Mouse (Mus musculus): Measurements from ENCODE around the gene Nfe2l3. TPM values are rescaled to one million over a fixed set of nuclear protein-coding genes. Genes with fewer than 3 reads are reported as not detected.

The Nfe2l3 gene
- total and polyA plus RNA-seq, 3 experiments: 0.14 to 0.17 TPM; not detected in 1

GRCm38 (mm10) chr6:51395486-51395885 lies 37.0 kb upstream of the Nfe2l3 start:
- Histone ChIP-seq H3K79me2 (replicated peaks; ENCODE audit: control insufficient read depth, extremely low read depth, insufficient read depth, poor library complexity, severe bottlenecking) (no peaks in the 10 kb centered on the region), H3K27ac (ENCODE audit: insufficient read depth, low read depth) (no peak overlapping the region), H3K9me3 (replicated peaks; ENCODE audit: low read length) (no peaks in the 10 kb centered on the region), H3K9ac (ENCODE audit: insufficient read depth, low read depth) (no peak overlapping the region), H3K4me3 (replicated peaks in 1 of 3; ENCODE audit: low read depth in 2 of 3, low read length in 2 of 3, poor library complexity in 1 of 3) (peak overlapping the region in 2 of 3 experiments; percentile 16 to 17), H3K4me1 (ENCODE audit: control insufficient read depth in 1 of 2, insufficient read depth in 2 of 2) (peaks cover 3 to 17% of the 10 kb centered on the region in 2 experiments; a peak in 2 of 4 replicates), H3K4me2 (ENCODE audit: insufficient read depth, low read depth, poor library complexity, severe bottlenecking) (no peak overlapping the region), H3K36me3 (replicated peaks in 1 of 2; ENCODE audit: control insufficient read depth in 1 of 2, insufficient read depth in 1 of 2, low read length in 1 of 2) (no peaks in the 10 kb centered on the region), H3K27me3 (replicated peaks) (no peaks in the 10 kb centered on the region)
- in situ Hi-C loops (cut with MboI; ENCODE audit: low pct_ligation_motif_present, low pct_unique_long_range_greater_than_20kb, low sequenced_read_pairs): loop anchor here (25.0 kb wide), 2 partner anchors 192 to 467 kb away; no protein-coding TSS in a partner anchor
- dilution Hi-C loops (cut with MboI; ENCODE audit: extremely low pct_ligation_motif_present, extremely low pct_unique_long_range_greater_than_20kb, low sequenced_read_pairs): no loop called here
- DNase-seq (ENCODE audit: extremely low read depth): peak; percentile 39
- TF ChIP-seq MAX (IDR thresholded peaks at IDR 0.05; ENCODE audit: low read length) (peak; percentile 33; the same call in 1 of the 2 replicates), KAT2A (IDR thresholded peaks at IDR 0.05; ENCODE audit: insufficient replicate concordance, low read length) (no peak), MAZ (IDR thresholded peaks at IDR 0.05; ENCODE audit: low read depth, low read length) (no peak), USF1 (IDR thresholded peaks at IDR 0.05; ENCODE audit: low read depth, low read length) (no peak), ELF1 (IDR thresholded peaks at IDR 0.05; ENCODE audit: low read depth, low read length) (no peak), MXI1 (IDR thresholded peaks at IDR 0.05; ENCODE audit: low read depth, low read length) (0 out of 2 replicates have a peak, but pooled peaks have one; percentile 23), TBP (conservative IDR thresholded peaks at IDR 0.05; ENCODE audit: low read depth, low read length) (no peak), ZC3H11A (IDR thresholded peaks at IDR 0.05; ENCODE audit: low read depth, low read length) (no peak), HCFC1 (IDR thresholded peaks at IDR 0.05; ENCODE audit: low read depth, low read length) (no peak), PAX5 (IDR thresholded peaks at IDR 0.05; ENCODE audit: low read length) (no peak), IRF4 (IDR thresholded peaks at IDR 0.05; ENCODE audit: low read depth, low read length) (no peak), SMC3 (IDR thresholded peaks at IDR 0.05; ENCODE audit: low read depth, low read length) (no peak), MEF2A (IDR thresholded peaks at IDR 0.05; ENCODE audit: borderline replicate concordance, low read depth, low read length) (no peak), JUN (IDR thresholded peaks at IDR 0.05; ENCODE audit: insufficient read depth, low read depth, low read length) (no peak), USF2 (conservative IDR thresholded peaks at IDR 0.05; ENCODE audit: low read depth, low read length) (no peak), NRF1 (IDR thresholded peaks at IDR 0.05; ENCODE audit: low read depth, low read length) (no peak), E2F4 (IDR thresholded peaks at IDR 0.05; ENCODE audit: insufficient replicate concordance, low read depth, low read length) (no peak), CHD2 (IDR thresholded peaks at IDR 0.05; ENCODE audit: low read length) (0 out of 2 replicates have a peak, but pooled peaks have one; percentile 40), MYC (IDR thresholded peaks at IDR 0.05; ENCODE audit: low read depth, low read length) (0 out of 2 replicates have a peak, but pooled peaks have one; percentile 59)

DNA sequence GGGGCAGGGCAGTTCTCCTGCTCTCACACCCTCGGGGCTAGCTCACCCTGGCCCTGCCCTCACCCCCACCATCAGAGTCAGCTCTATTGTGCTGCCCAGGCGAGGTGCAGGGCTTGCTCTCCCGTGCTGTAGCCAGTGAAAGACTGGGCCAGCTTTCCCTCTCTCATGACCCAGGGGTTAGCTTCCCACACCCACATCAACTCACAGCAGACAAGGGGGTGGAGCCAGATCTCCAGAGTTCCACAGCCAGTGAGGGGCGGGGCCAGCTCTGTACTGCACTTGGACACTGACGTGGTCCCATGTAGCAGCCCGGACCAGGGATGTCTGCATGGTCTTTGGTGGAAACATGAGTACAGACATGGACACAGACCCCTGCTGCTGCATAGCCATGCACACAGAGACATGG lies 33.4 kb upstream of the Nfe2l3 start:
- Histone ChIP-seq H3K79me2 (replicated peaks; ENCODE audit: control insufficient read depth, extremely low read depth, insufficient read depth, poor library complexity, severe bottlenecking) (no peaks in the 10 kb centered on the region), H3K4me1 (ENCODE audit: control insufficient read depth in 1 of 2, insufficient read depth in 2 of 2) (peaks cover 3 to 12% of the 10 kb centered on the region in 2 experiments; a peak in 2 of 4 replicates), H3K9ac (ENCODE audit: insufficient read depth, low read depth) (no peak overlapping the region), H3K4me2 (ENCODE audit: insufficient read depth, low read depth, poor library complexity, severe bottlenecking) (no peak overlapping the region), H3K27ac (ENCODE audit: insufficient read depth, low read depth) (no peak overlapping the region), H3K27me3 (replicated peaks) (no peaks in the 10 kb centered on the region), H3K9me3 (replicated peaks; ENCODE audit: low read length) (no peaks in the 10 kb centered on the region), H3K36me3 (replicated peaks in 1 of 2; ENCODE audit: control insufficient read depth in 1 of 2, insufficient read depth in 1 of 2, low read length in 1 of 2) (no peaks in the 10 kb centered on the region), H3K4me3 (replicated peaks in 1 of 3; ENCODE audit: low read depth in 2 of 3, low read length in 2 of 3, poor library complexity in 1 of 3) (no peak overlapping the region)
- DNase-seq (ENCODE audit: extremely low read depth): no peak
- in situ Hi-C loops (cut with MboI; ENCODE audit: low pct_ligation_motif_present, low pct_unique_long_range_greater_than_20kb, low sequenced_read_pairs): loop anchor here (25.0 kb wide), 2 partner anchors 188 to 463 kb away; no protein-coding TSS in a partner anchor
- dilution Hi-C loops (cut with MboI; ENCODE audit: extremely low pct_ligation_motif_present, extremely low pct_unique_long_range_greater_than_20kb, low sequenced_read_pairs): no loop called here
- no peak for TF ChIP-seq CHD1 (IDR thresholded peaks at IDR 0.05; ENCODE audit: low read depth, low read length)
- TF ChIP-seq ZKSCAN1 (IDR thresholded peaks at IDR 0.05; ENCODE audit: borderline replicate concordance, low read depth, low read length): no peak
- TF ChIP-seq ZMIZ1 (IDR thresholded peaks at IDR 0.05; ENCODE audit: low read depth, low read length): no peak
- TF ChIP-seq MAFK (IDR thresholded peaks at IDR 0.05; ENCODE audit: insufficient replicate concordance, low read length): no peak
- no peak for TF ChIP-seq JUN (IDR thresholded peaks at IDR 0.05; ENCODE audit: insufficient read depth, low read depth, low read length)
- no peak for TF ChIP-seq ZC3H11A (IDR thresholded peaks at IDR 0.05; ENCODE audit: low read depth, low read length)
- TF ChIP-seq USF1 (IDR thresholded peaks at IDR 0.05; ENCODE audit: low read depth, low read length): no peak
- TF ChIP-seq CTCF (conservative IDR thresholded peaks at IDR 0.05 in 1 of 2, IDR thresholded peaks at IDR 0.05 in 1 of 2; ENCODE audit: low read depth in 2 of 2, low read length in 2 of 2): no peak
- no peak for TF ChIP-seq E2F4 (IDR thresholded peaks at IDR 0.05; ENCODE audit: insufficient replicate concordance, low read depth, low read length)
- no peak for TF ChIP-seq PAX5 (IDR thresholded peaks at IDR 0.05; ENCODE audit: low read length)
- no peak for TF ChIP-seq SMC3 (IDR thresholded peaks at IDR 0.05; ENCODE audit: low read depth, low read length)
- TF ChIP-seq MAZ (IDR thresholded peaks at IDR 0.05; ENCODE audit: low read depth, low read length): no peak
- no peak for TF ChIP-seq ZNF384 (IDR thresholded peaks at IDR 0.05; ENCODE audit: low read depth, low read length)
- no peak for TF ChIP-seq ETS1 (conservative IDR thresholded peaks at IDR 0.05; ENCODE audit: low read depth, low read length)
- TF ChIP-seq MXI1 (IDR thresholded peaks at IDR 0.05; ENCODE audit: low read depth, low read length): no peak
- TF ChIP-seq EP300 (IDR thresholded peaks at IDR 0.05; ENCODE audit: low read length): no peak
- TF ChIP-seq JUND (conservative IDR thresholded peaks at IDR 0.05; ENCODE audit: low read depth, low read length): no peak
- TF ChIP-seq CHD2 (IDR thresholded peaks at IDR 0.05; ENCODE audit: low read length): no peak
- TF ChIP-seq POLR2A (IDR thresholded peaks at IDR 0.05; ENCODE audit: low read depth, low read length): no peak

All from CH12.LX (cell line).